Mouse (Mus musculus) right cerebral cortex, postnatal 4 days (tissue): ENCODE measurements around the gene Gprc5c.
"Not testable (repeated sequence)": the region's sequence is repeated elsewhere in the genome, so short reads cannot be mapped to it uniquely, and the experiment has no call there.

Source experiments
- DNase-seq: peaks from one replicate; pipeline ENCODE4 v3.0.0-alpha.2; 2022

Gene Gprc5c

GRCm38 (mm10) chr11:114871540-114871939, 20.6 kb downstream of the Gprc5c start:
- no peak for DNase-seq

- DNase-seq: no peak
Measured at GRCm38 (mm10) chr11:114873022-114873817, 22.3 kb downstream of the Gprc5c start.

- DNase-seq: no peak
Measured at GRCm38 (mm10) chr11:114874226-114875145, 23.5 kb downstream of the Gprc5c start.

- DNase-seq: no peak
Measured at GRCm38 (mm10) chr11:114875301-114875801, 24.4 kb downstream of the Gprc5c start.

- no peak for DNase-seq
Measured at GRCm38 (mm10) chr11:114876176-114876575, 25.2 kb downstream of the Gprc5c start.

GRCm38 (mm10) chr11:114876621-114877020, 25.7 kb downstream of the Gprc5c start:
- DNase-seq: no peak

- DNase-seq: no peak
Measured at GRCm38 (mm10) chr11:114877145-114877544, 26.2 kb downstream of the Gprc5c start.

GRCm38 (mm10) chr11:114879666-114880065, 28.7 kb downstream of the Gprc5c start:
- no peak for DNase-seq

GRCm38 (mm10) chr11:114880185-114880584, 29.2 kb downstream of the Gprc5c start:
- no peak for DNase-seq

GRCm38 (mm10) chr11:114880589-114880988, 29.6 kb downstream of the Gprc5c start:
- peak; percentile 60 for DNase-seq

GRCm38 (mm10) chr11:114883251-114883789, 32.4 kb downstream of the Gprc5c start:
- no peak for DNase-seq

GRCm38 (mm10) chr11:114884380-114885100, 33.6 kb downstream of the Gprc5c start:
- DNase-seq: peak; percentile 15

- DNase-seq: no peak
Measured at GRCm38 (mm10) chr11:114889991-114890518, 39.1 kb downstream of the Gprc5c start, which contains the start of gene Cd300a. Gene Cd300a (plus strand): TSS chr11:114890041.

- no peak for DNase-seq
Measured at GRCm38 (mm10) chr11:114890542-114890941, 39.6 kb downstream of the Gprc5c start.

- no peak for DNase-seq
Measured at GRCm38 (mm10) chr11:114896085-114896484, 45.1 kb downstream of the Gprc5c start.

- no peak for DNase-seq
Measured at GRCm38 (mm10) chr11:114898026-114898425, 47.1 kb downstream of the Gprc5c start.

- DNase-seq: no peak
Measured at GRCm38 (mm10) chr11:114903224-114903623, 52.3 kb downstream of the Gprc5c start.

GRCm38 (mm10) chr11:114907567-114907966, 56.6 kb downstream of the Gprc5c start:
- no peak for DNase-seq

GRCm38 (mm10) chr11:114908086-114908485, 57.1 kb downstream of the Gprc5c start:
- no peak for DNase-seq

GRCm38 (mm10) chr11:114909538-114909937, 58.6 kb downstream of the Gprc5c start:
- DNase-seq: not testable (repeated sequence)

- DNase-seq: peak; percentile 85
Measured at GRCm38 (mm10) chr11:114912847-114913246, 61.9 kb downstream of the Gprc5c start.

- no peak for DNase-seq
Measured at GRCm38 (mm10) chr11:114914978-114915377, 64.0 kb downstream of the Gprc5c start.
